Mouse (Mus musculus): ENCODE measurements at regions not wholly inside any gene's neighbourhood (a gene's known extent, or its start where the extent isn't known, plus 50 kb on each side); places are given as distances from the start of the nearest gene placed in this dataset.

DNA sequence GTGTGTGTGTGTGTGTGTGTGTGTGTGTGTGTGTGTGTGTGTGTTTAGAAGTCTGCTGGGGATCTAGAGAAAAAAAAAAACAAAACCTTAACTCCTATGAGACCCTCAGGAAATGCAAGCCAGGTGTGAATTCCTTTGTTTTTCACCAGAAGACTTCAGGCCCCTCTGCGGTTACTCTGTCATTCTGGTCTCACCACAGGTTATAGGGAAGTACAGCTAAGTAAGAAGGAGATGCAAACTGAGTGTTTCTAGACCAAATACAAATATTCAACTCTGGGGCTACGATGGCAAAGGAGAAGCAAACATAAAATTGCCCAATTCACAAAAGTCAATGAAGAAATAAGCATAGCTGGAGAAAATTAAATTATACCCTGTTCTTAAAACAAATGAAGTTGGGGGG, 54.9 kb upstream of the Basp1 start:
- no peak for DNase-seq
- Histone ChIP-seq H3K27ac (ENCODE audit: low read depth) (no peak overlapping the region), H3K4me1 (ENCODE audit: insufficient read depth) (no peaks in the 10 kb centered on the region), H3K9me3 (ENCODE audit: low read length) (no peaks in the 10 kb centered on the region), H3K4me2 (ENCODE audit: low read depth, low read length) (no peak overlapping the region), H3K36me3 (replicated peaks; ENCODE audit: insufficient read depth, low read length) (no peaks in the 10 kb centered on the region), H3K4me3 (ENCODE audit: low read depth, low read length) (no peak overlapping the region), H3K9ac (replicated peaks) (no peak overlapping the region), H3K27me3 (ENCODE audit: insufficient read depth, low read length) (no peaks in the 10 kb centered on the region)
- ATAC-seq: no peak
- TF ChIP-seq CTCF (IDR thresholded peaks at IDR 0.05; ENCODE audit: low read depth) (no peak), EP300 (IDR thresholded peaks at IDR 0.05; ENCODE audit: low read depth) (no peak)
- 28% methylated on average over 2 of the region's 2 CpGs for WGBS (ENCODE audit: insufficient replicate concordance)

- Histone ChIP-seq H3K36me3 (replicated peaks; ENCODE audit: insufficient read depth, low read length) (no peaks in the 10 kb centered on the region), H3K27ac (ENCODE audit: low read depth) (no peak overlapping the region), H3K9ac (replicated peaks) (no peak overlapping the region), H3K4me2 (ENCODE audit: low read depth, low read length) (no peak overlapping the region), H3K9me3 (ENCODE audit: low read length) (no peaks in the 10 kb centered on the region), H3K4me3 (ENCODE audit: low read depth, low read length) (no peak overlapping the region), H3K4me1 (ENCODE audit: insufficient read depth) (no peaks in the 10 kb centered on the region), H3K27me3 (ENCODE audit: insufficient read depth, low read length) (no peaks in the 10 kb centered on the region)
- ATAC-seq (no peak), DNase-seq (no peak)
- WGBS (ENCODE audit: insufficient replicate concordance): 66% methylated on average over 16 of the region's 16 CpGs
- TF ChIP-seq EP300 (IDR thresholded peaks at IDR 0.05; ENCODE audit: low read depth): no peak
- no peak for TF ChIP-seq CTCF (IDR thresholded peaks at IDR 0.05; ENCODE audit: low read depth)
Measured at GRCm38 (mm10) chr15:25469185-25469845, 55.8 kb upstream of the Basp1 start.

DNA sequence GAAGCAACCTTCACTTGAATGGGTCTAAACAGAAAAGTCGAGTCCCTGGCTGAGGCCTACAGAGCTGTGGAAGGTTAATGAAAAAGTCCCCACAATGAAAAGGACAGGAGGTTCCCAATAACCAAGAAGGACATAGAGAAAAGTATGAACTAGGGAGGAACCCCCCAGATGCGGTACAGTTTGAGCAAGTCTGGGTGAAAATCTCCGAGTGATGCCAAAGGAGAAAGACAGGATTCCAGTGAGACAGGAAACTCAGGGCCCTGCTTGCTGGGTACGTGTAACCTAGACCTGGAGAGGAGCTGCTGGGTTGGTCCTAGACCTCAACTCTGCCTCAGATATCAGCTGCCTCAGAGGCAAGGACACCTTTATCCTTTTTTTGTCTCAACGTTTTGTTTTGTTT, 57.8 kb upstream of the Basp1 start:
- Histone ChIP-seq H3K4me2 (ENCODE audit: low read depth, low read length) (no peak overlapping the region), H3K9me3 (ENCODE audit: low read length) (no peaks in the 10 kb centered on the region), H3K9ac (replicated peaks) (no peak overlapping the region), H3K4me3 (ENCODE audit: low read depth, low read length) (no peak overlapping the region), H3K27ac (ENCODE audit: low read depth) (no peak overlapping the region), H3K36me3 (replicated peaks; ENCODE audit: insufficient read depth, low read length) (no peaks in the 10 kb centered on the region), H3K4me1 (ENCODE audit: insufficient read depth) (no peaks in the 10 kb centered on the region), H3K27me3 (ENCODE audit: insufficient read depth, low read length) (no peaks in the 10 kb centered on the region)
- no peak for DNase-seq
- no peak for TF ChIP-seq CTCF (IDR thresholded peaks at IDR 0.05; ENCODE audit: low read depth)
- no peak for TF ChIP-seq EP300 (IDR thresholded peaks at IDR 0.05; ENCODE audit: low read depth)
- WGBS (ENCODE audit: insufficient replicate concordance): 78% methylated on average over 5 of the region's 5 CpGs
- no peak for ATAC-seq

GRCm38 (mm10) chr15:25473201-25473710, 59.7 kb upstream of the Basp1 start:
- no peaks in the 10 kb centered on the region for H3K27me3 ChIP-seq (ENCODE audit: insufficient read depth, low read length)
- DNase-seq: no peak
- peak; percentile 38; the same call in 1 of the 2 replicates for ATAC-seq
- no peaks in the 10 kb centered on the region for H3K36me3 ChIP-seq (replicated peaks; ENCODE audit: insufficient read depth, low read length)
- WGBS (ENCODE audit: insufficient replicate concordance): 71% methylated on average over 3 of the region's 3 CpGs
- no peak overlapping the region for H3K9ac ChIP-seq (replicated peaks)
- no peaks in the 10 kb centered on the region for H3K9me3 ChIP-seq (ENCODE audit: low read length)
- H3K4me3 ChIP-seq (ENCODE audit: low read depth, low read length): no peak overlapping the region
- no peaks in the 10 kb centered on the region for H3K4me1 ChIP-seq (ENCODE audit: insufficient read depth)
- no peak overlapping the region for H3K27ac ChIP-seq (ENCODE audit: low read depth)
- H3K4me2 ChIP-seq (ENCODE audit: low read depth, low read length): no peak overlapping the region
- no peak for TF ChIP-seq EP300 (IDR thresholded peaks at IDR 0.05; ENCODE audit: low read depth)
- TF ChIP-seq CTCF (IDR thresholded peaks at IDR 0.05; ENCODE audit: low read depth): no peak

DNA sequence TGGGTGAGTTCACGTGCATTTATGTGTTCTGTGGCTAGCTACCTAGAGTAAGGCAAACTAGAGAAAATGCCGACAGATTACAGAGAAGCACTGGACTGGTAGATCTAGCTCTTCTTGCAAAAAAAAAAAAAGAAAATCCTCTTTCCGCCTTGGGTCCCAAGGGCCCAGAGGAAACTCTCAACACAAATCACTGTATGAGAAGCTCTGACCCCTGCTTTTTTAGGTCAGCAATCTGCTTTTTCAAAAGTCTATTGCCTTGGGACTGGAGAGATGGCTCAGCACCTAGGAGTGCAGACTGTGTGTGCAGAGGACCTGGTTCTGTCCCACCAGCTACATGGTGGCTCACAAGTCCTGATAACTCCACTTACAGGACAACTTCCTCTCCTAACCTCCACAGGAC, 60.5 kb upstream of the Basp1 start:
- no peak for ATAC-seq
- Histone ChIP-seq H3K27me3 (ENCODE audit: insufficient read depth, low read length) (no peaks in the 10 kb centered on the region), H3K36me3 (replicated peaks; ENCODE audit: insufficient read depth, low read length) (no peaks in the 10 kb centered on the region), H3K27ac (ENCODE audit: low read depth) (no peak overlapping the region), H3K4me3 (ENCODE audit: low read depth, low read length) (no peak overlapping the region), H3K4me1 (ENCODE audit: insufficient read depth) (no peaks in the 10 kb centered on the region), H3K9ac (replicated peaks) (no peak overlapping the region), H3K9me3 (ENCODE audit: low read length) (no peaks in the 10 kb centered on the region), H3K4me2 (ENCODE audit: low read depth, low read length) (no peak overlapping the region)
- WGBS (ENCODE audit: insufficient replicate concordance): 64% methylated on average over 3 of the region's 3 CpGs
- no peak for DNase-seq
- TF ChIP-seq EP300 (IDR thresholded peaks at IDR 0.05; ENCODE audit: low read depth) (no peak), CTCF (IDR thresholded peaks at IDR 0.05; ENCODE audit: low read depth) (no peak)

DNA sequence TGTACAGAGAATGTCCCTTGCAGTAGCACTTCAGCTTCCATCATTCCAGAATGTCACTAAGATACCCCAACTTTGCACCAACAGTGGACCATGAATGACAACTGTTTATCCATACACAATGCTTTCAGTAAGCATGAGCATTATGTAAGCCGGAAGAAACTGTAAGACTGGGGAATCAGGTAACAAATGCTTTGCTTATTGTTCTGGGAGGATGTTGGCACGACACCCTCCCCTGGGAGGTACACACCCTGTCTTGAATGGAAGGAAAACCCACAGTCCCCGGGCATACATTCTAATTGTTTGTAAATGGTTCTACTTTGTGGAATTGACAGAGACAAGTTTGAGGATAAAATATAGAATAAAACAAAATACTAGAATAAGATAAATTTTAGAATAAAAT, 69.0 kb upstream of the Basp1 start:
- H3K9ac ChIP-seq (replicated peaks): no peak overlapping the region
- no peak overlapping the region for H3K4me3 ChIP-seq (ENCODE audit: low read depth, low read length)
- no peak for TF ChIP-seq EP300 (IDR thresholded peaks at IDR 0.05; ENCODE audit: low read depth)
- no peak for TF ChIP-seq CTCF (IDR thresholded peaks at IDR 0.05; ENCODE audit: low read depth)
- ATAC-seq (no peak), DNase-seq (no peak)
- H3K9me3 ChIP-seq (ENCODE audit: low read length): no peaks in the 10 kb centered on the region
- 64% methylated on average over 3 of the region's 3 CpGs for WGBS (ENCODE audit: insufficient replicate concordance)
- no peaks in the 10 kb centered on the region for H3K4me1 ChIP-seq (ENCODE audit: insufficient read depth)
- H3K27me3 ChIP-seq (ENCODE audit: insufficient read depth, low read length): no peaks in the 10 kb centered on the region
- H3K27ac ChIP-seq (ENCODE audit: low read depth): no peak overlapping the region
- H3K4me2 ChIP-seq (ENCODE audit: low read depth, low read length): no peak overlapping the region
- no peaks in the 10 kb centered on the region for H3K36me3 ChIP-seq (replicated peaks; ENCODE audit: insufficient read depth, low read length)
